Mouse (Mus musculus): ENCODE data around the gene Ptpdc1. TPM values are rescaled to one million over a fixed set of nuclear protein-coding genes. Genes with fewer than 3 reads are reported as not detected.

Gene Ptpdc1
- total RNA-seq (2023) = 1 to 10 TPM; 1.4 to 3.3 TPM

DNA sequence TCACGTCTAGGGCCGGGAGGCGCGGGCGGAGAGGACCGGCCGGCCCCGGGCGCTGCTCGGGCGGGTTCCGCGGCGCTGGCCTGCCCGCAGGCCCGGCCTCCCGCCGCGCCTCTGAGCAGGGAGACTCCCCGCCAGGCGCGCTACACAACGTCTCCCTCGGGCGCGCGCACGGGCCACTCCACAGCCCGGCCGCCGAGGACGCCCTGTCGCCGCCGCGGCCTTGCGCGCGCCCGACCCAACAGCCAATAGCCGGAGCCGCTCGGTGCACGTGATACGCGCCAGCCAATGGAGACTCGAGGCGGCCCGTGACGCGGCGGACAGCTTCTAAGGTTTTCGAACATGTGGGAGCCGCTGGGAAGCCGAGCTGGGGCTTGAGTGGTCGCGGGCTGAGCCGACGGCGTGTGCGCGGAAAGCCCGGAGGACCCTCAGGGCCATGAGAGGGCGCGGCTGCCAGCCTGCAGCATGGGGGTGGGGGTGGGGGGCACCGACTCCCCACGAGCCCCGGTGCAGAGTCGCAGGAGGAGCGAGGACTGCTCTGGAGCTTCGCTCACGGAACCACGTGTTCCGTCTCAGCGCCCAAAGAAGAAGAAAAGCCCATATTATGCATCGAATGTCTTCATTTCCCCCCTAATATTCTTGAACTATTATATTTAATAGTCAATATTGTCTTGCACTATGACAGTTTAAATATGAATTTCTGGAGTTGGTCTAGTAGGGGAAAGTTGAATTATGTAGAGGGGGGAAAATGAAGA, at the start of gene Ptpdc1:
Ptpdc1 (minus strand) TSS at position 232 of the 752 bp plus-strand sequence.

DNA sequence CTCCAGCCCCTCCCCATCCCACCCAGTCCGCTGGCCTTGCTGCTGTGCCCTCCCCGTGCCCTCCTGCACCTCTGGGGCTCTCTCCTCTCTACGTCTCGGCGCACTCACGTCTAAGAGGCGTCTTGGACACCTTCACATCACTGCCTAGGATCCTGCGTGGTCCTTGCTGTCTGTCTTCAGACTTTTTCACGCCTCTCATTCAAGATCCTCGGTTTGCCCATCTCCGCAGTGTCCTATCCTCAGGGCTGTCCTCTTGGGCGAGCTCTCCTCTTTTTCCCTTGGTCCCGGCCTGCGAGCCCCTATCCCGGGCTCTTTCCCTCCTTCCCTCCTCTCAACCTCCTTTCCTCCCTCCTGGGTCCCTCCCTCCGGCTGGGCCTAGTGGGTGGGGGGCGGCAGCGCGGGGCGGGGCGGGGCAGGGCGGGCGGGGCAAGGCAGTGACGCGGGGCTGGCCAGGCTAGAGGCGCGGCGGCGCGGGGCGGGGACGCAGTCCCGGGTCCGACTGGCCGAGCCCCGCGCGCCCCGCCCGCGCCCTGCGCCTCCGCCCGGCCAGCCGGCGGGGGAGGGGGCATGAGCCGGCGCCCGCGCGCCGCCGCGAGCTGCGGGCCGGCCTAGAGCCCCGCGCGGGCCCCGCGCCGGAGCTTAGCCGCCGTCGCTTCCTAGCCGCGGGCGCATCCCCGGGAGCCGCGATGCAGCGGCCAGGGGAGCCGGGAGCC, 37.1 kb upstream of the Ptpdc1 start, which contains the start of gene Barx1:
Barx1 (plus strand) TSS at position 568 of the 713 bp plus-strand sequence.

Other genes with a start within 250 kb of the Ptpdc1 start
- gene Zfp169, start 112.2 kb downstream of the Ptpdc1 start, total RNA-seq (2023) = 10 to 100 TPM; 10.9 to 13.4 TPM
- gene A830005F24Rik, start 112.1 kb downstream of the Ptpdc1 start, total RNA-seq (2023) = not detected
- not detected for gene Barx1, start 37.3 kb upstream of the Ptpdc1 start, total RNA-seq (2023)
- gene Phf2, start 245.5 kb upstream of the Ptpdc1 start, total RNA-seq (2023) = 10 to 100 TPM; 38.9 to 39.6 TPM

Data from monocyte, adult 59 days (primary cell).